Mouse (Mus musculus) frontal cortex, postnatal 10 days (tissue): ENCODE results near the gene Macrod2.

Experiments used
- DNase-seq, 2 experiments: peaks; one replicate each; pipeline ENCODE4 v3.0.0; 2022; ENCODE audit warnings: low spot score in 2 of 2, mixed read lengths in 1 of 2

Gene Macrod2

DNA sequence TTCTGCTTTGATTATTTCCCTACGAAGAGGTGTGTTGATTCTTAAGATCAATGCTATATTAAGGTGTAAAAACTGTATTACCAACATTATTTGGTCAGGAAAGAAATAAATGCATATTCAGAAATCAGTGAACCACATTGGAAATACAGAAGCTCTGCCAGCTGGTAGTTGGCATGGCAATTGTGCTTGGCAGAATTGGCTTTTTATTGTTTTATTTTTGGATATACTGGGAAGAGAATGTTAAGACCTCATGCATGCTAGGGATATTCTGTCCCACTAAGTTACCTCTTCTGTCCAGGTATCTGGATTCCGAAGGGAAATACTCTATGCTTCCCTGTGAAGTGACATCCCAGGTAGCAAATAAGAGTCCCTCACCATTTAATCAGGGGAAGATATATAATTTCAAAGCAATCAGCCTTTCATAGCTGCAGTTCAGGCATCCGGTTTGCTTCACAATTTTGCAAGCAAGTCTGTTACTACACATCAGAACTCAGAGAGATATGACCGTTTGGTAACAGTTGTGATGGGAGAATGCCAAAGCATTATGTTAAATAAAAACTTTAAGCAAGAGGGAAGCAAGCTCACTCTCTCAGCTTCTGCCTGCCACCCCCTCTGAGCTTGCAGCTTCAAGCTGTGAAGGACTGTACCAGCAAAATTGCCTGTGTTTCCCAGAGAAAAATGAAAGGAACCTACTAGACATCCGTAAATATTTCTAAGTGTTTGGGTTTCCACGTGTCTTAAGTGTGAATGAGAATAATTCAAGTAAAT is 1449.5 kb downstream of the Macrod2 start:
- DNase-seq: peak; percentile 21 to 58

DNA sequence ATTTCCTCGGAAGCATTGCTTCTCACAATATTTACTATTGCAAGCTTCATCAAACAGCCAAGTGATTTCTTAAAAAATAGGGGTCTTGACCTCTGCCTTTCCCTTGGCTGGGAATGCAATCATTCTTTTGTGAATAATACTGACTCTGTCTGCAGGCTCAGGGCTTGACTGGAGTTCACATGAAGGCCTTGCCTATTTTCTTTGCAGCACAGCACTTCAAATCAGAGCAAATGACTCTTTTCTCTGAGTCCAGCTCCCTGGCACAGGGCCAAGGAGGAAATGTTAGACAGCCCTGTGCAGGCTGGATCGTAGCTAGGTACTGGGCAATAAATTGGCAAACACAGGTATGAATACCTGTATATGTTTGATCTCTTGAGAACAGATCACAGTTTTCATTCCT is 1464.1 kb downstream of the Macrod2 start:
- no peak for DNase-seq

DNA sequence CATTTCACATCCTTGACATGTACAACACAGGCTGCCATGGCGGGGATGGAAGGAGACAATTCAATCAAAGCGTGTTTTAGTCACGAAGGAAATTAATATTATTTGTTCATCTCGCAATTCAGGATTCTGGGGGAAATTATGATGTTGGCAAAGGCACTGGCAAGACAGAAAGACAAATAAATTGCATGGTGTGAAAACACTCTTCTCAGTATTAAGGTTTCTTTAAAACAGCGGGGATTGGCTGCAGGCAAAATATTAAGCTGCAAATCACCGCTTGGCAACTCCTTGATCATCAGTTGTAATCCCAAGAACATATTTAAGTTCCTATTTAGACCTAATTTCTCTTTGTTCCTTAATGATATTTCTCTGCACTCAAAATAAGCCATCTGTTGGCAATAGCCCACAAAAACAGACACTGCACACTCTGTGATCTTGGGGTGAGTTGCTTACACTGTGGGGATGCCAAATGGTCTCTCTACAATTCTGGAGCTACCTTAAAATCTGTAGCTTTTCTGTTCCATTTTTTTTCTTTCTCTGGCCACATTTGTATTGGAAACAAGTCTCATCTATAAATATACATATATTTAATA is 1466.7 kb downstream of the Macrod2 start:
- no peak for DNase-seq

DNA sequence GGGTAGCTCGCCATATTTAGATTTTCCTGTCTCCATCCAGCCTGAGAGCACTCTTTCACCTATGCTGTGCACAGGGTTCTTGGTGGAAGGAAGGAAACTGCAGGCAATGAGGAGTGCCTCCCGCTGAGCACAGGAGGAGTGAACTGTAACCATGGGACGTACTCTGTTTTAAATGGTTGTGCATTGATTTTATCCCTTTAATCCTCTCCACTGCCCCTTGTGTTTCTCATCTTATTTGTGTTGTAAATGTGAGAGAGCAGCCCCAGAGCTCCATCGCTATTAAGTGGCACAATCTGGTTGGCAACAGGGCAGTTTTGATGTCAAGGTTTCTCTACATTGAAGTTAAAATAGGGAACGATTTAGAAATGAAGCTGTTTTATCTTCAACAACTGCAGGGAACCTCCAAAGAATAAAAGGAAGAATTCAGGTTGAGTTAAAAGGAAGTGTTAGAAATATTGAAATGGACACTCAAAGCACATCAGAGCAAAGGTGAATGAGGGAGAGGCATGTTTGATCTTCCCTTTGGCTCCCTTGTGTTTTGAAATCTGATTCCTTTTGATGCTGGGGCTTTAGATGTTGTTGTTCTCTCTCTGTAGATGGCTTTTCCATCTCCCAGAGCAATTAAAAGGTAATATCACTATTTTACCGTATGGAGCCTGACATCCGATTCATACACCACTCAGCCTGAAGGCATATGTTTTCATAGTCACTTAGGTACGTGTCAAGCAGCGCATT is 1467.6 kb downstream of the Macrod2 start:
- no peak for DNase-seq

DNA sequence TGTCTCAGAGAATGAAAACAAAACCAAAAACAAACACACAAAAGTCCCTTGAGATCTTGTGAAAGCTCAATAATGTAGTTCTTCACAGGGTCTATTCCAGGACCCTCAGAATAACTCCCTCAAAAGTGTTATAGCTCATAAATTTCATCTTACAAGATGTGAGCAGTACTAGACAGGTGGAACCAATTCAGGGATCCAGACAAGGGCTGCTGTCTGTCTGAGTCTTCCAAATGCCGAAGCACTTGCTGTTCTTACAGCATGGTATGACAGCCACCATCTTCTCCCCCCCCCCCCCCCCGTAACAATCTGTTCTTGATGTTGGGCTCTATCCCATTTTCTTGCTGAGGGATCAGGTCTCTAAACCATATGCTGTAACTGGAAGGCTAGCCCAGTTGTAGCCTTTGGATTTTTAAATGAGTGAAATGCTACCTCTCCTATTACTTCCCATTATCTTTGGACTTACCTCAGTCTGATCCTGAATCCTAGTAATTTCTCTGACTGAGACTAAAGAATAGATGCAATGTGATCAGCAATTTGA is 1468.6 kb downstream of the Macrod2 start:
- DNase-seq: no peak

DNA sequence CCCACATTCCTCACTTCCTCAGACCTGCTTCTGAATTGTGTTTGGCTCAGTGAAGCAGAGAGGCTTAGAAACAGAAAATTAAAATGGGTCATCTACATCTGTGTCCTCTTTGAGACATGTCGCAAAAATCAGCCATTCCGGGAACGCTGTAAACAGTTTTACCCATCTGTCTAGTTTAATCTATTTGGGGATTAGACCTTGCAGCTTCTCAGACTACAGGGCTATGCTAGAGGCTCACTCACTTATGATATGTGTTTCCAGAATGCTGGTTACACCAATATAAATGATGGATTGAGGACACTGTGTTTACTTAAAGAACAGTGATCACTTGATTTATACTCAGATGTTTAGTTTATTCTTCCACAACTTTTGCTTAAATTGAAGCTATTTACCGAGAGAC is 1475.8 kb downstream of the Macrod2 start:
- no peak for DNase-seq

DNA sequence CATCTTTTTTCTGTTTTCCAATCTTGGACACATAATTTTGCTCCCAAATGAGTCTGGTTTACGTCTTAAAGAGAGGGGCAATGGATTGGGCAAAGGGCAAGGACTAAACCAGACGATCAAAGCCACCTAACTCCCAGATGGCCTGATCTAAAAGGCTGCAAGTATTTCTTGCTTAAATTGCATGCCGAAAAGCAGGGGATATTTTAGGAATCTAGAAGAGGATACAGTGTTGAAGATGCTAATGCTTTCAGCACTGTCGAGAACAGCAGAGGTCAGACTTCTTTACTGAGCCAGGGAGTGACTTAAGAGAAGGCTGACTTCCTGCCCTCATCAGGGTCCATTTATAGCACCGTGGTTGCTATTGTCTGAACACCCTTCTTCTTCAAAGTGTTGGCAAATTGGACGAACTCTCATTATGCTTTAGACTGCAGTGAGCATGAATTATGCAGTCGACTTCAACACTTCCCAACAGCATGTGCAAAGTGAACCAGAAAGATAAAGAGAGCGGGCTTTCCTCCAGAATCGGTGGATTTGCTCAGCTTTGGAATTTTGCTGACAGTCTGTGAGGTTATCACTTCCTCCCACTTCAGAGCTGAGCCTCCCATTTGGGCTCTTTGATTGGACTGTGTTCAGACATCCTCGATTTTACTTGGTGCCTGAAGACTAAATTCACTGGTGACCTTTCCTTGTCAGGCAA is 1481.2 kb downstream of the Macrod2 start:
- DNase-seq: peak; percentile 19 to 29

DNA sequence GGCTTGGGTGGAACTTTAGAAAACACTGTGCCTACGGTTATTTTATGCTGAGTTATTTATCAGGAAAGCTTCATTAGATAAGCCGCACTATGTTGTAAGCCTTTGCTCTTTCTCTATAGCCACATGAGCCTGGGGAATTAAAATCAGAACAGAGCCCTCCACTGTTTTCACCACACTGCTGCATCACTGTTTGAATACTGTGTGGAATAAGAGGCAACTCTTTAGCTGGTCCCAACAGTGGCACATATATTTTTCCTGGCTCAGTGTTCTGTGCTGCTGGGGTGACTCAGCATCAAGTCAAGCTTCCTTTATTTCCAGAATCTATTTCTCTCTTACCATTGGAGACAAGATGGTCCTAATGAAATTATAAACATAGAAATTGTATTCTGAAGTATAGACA is 1481.8 kb downstream of the Macrod2 start:
- DNase-seq: no peak

DNA sequence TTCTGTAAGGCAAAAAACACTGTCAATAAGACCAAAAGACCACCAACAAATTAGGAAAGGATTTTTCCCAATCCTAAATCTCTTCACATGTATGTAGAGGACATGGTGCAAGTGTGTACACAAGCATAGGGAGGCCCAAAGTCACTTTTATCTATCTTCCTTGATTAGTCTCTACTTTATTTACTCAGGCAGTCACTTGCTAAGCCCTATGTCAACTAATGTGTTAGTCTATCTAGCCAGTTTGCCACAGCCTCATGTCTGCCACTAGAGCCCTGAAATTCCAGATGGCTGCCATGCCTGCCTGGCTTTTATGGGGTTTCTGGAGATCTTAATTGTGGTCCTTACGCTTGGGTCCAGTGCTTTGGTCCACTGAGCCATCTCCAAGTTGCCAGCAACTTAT is 1483.4 kb downstream of the Macrod2 start:
- DNase-seq: no peak

DNA sequence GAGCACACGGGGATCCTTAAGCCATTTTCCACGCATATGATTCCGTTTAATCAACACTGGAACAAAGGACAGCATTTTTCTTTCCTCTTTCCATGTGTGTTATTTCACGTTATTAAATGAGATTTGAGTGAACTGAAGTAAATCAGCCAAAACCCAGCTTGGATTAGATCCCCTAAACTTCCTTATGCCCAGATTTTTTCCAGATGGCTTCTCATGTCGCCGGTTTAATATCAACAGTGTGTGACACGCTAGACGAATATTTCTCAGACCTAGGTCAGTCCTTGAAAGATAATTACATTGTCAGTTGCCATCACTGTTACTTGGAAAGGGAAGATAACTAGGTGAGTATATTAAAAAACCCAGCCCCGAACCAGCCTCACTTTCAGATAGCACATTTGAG is 1484.6 kb downstream of the Macrod2 start:
- no peak for DNase-seq

DNA sequence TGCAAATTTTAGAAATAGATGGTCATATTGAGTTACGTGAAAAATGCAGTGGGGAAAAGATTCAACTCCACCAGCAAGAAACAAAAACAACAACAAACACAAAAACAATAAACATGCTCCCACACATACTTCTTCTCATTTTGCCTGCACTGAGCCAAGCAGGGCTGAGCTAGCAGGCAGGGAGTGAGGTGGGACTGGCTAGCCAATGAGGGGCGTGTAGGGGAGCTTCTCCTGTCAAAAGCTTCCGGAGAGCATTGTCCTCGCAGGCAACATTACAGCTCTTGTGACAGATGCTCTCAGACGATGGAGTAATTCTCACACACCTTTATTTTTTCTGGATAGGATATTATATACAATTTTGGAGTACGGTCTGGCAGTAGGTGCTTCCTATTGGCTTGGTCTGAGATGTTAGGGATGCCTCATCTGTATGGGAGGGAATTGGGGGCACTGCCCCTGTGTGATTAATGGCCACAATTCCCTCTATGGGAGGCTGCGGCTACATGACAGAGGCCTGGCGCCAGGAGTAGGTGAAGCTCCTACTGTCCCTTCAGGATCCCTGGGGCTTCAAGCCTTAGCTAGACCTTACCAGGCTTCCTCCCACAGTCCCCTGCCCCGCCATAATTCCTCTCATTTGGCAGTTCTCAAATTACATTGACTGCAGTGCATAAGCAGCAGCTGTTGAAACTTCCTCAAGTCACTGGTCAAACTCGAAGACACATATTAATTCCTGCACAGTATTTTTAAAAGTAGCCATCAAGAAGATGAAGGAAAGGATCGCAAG is 1491.8 kb downstream of the Macrod2 start:
- no peak for DNase-seq

DNA sequence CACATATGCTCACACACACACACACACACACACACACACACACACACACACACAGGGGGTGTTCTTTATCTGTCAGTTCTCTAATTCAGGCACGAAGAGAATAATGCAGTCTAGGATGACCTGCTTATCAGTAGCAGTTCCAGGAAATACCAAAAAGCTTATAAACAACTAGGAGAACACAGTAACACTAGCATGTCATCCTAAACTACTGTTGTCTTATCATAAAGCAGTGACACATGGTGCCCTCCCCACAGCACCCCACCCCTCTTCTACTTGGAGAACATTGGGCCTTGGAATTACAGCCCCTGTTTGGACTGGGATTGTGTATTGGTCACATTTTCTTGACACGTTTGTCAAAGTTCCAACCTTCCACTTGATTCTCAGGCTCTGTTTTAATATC is 1494.4 kb downstream of the Macrod2 start:
- DNase-seq: no peak

DNA sequence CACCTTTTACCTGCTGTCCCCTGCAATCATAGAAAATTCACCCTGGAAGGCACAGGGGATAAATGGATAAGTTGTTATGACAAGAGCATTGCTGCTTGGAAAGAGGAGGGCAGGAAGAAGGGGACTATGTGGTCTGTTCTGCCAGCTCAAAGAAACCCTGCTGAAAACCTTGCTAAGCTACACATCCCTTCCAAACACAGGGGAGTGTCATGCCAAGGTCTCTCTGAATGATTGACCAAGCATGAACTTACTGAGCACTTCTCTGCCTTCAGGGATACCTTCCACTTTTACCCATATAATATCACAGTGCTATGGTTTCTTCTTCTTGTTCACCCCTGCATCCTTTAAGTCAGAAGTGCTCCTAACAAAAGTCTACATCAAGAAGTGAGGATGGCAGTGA is 1502.8 kb downstream of the Macrod2 start:
- DNase-seq: no peak

DNA sequence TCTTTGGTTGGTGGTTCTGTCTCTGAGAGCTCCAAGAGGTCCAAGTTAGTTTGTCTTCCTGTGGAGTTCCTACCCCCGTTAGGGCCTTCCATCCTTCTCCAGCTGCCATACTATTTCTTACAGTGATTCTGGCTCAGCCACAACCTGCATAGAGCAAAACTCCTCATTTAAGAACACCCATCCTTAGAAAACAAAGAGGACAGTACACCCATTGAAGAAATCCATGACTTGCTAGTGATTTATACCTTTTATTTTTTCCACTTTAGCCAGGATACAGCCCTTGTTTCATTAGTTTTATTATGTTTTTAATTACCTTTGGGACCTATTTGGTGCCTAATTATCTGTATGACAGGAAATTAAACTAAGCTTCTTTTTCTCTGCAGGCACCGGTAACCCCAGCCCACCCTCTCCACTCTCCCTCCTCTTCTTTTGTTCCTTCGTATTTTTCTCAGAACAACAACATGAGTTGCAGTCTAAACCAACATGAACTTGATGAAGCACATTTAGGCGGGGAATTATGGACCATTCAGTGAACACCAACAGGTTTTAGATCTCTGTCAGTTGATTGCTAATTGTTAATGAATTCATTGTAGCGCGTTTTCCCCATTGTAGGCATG is 1516.8 kb downstream of the Macrod2 start:
- DNase-seq: no peak

DNA sequence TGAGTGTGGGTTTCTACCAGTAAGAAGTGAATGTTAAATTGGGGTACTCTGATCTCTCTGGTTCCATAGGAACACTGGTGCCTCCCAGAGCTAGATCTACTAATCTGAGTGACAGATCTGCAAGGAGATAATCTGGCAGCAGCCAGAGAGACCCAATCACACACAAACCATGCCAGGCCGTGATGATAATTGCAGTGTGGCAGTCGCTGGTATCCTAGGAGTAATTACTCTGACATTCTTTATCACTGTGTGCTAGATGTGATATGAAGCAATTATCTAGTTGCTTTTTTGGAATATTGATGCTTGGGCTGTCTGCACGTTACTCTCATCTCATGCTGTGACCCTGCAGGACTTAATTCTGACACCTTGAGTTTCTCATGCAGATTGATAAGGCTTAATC is 1518.4 kb downstream of the Macrod2 start:
- DNase-seq: no peak

DNA sequence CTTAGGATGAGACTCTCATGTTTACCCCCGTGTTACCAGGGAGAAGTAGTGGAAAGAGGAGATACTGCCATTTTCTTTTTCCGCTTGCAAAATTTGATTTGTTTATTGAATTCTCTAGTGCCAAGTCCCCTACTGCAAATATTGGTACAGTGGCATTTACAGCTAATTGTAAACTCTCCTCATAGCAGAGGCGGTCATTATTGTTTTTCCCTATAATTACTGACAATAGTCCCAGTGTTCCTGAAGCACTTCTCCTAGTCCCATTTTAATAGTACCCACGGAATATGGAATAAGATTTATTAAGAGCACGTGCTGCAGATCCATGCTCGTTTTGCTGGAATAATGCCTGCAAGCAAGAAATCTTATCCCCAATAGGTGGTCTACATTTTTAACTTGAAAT is 1518.8 kb downstream of the Macrod2 start:
- DNase-seq: no peak

DNA sequence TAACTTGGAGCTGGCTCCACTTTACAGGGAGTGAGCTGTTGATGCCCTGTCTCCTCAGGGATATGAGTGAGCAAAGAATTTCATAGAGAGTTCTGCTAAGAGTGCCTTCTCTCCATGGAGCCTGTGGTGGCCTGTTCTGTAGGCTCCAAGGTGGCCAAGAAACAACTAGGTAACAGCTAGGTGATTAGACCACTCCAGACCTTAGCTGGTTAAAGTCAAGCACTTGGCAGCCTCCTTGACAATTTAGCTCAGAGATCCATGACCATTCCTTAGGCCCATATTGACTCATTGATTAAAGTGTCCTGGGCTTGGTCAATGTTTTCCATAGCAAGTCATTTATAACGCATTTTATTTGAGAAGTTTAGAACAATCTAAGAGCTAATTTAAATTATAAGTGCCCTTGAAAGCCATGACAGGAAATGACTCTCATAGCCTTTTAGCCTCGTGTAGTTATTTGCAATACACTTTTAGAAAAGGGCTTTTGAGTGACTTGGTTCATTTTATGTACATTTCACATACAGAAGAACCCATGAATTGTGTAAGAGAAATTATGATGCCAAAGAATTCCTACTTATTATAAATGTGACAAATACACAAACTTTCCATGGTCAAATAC is 1525.4 kb downstream of the Macrod2 start:
- no peak for DNase-seq

DNA sequence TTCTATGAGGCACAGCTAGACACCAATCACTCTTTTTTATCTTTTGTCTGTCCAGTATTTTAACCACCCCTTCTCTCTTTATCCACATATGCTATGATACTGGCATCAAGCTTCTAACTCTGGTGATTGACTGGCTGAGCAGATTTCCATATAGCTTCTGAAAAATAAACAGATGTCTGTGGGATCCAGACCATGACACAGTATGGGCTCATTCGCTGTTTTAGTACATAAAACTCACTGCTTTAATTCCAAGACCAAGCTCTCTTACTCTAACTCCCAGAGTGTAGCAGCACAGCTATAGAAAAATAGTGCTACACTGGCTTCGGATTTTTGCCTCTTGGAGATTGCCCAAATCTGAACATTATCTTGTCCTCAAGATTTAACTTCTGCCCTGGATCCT is 1540.0 kb downstream of the Macrod2 start:
- no peak for DNase-seq

DNA sequence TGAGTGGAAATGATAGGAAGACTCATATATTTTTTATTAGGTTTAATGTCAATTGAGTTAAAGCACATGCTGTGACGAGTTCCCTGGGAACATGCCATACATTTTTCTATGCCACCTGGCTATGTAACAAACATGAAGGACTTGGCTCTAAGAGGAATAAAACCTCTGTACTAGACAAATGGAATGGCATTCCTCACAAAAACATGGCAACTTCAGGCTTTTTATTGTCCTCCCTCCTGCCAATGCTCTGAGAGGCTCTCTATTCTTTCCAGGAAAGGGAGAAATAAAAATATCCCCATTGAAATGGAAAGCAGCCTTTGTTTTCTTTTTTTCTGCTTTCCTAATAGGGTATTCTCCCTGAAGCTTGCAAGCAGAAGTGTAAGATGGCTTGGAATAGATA is 1559.7 kb downstream of the Macrod2 start:
- no peak for DNase-seq

DNA sequence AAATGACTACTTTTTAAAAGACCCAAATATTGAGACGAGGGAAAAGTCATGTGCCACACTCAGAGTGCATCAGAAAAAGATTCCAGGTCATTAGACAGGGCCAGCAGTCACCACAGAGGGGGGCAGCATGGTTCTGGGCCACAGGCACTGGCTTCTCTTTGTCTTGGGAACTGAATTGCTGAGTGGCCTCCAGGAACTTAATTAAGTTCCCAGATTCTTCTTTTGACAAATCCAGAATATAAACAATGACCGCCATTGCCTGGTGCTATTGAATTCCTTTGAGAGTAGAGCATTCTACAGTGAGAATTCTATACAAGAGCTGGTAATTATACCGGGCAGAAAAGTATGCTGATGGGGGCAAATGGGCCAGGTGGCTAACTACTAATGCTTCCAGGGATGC is 1560.1 kb downstream of the Macrod2 start:
- no peak for DNase-seq
